Mouse (Mus musculus): ENCODE results near the gene Itih5. TPM values are rescaled to one million over a fixed set of nuclear protein-coding genes. Genes with fewer than 3 reads are reported as not detected.

Gene Itih5
- total and polyA plus RNA-seq, 2 experiments = 4.6 to 7.4 TPM

- no peak overlapping the region for H3K9ac ChIP-seq (ENCODE audit: low read depth, low read length)
- no peaks in the 10 kb centered on the region for H3K36me3 ChIP-seq (ENCODE audit: control insufficient read depth, insufficient read depth, low read length)
- 88% methylated on average over 2 of the region's 2 CpGs for WGBS
- DNase-seq (ENCODE audit: extremely low read depth, low read depth, low spot score) = no peak
- H3K79me2 ChIP-seq (ENCODE audit: control insufficient read depth, insufficient read depth, low read length) = no peaks in the 10 kb centered on the region
- H3K27ac ChIP-seq (replicated peaks; ENCODE audit: insufficient read depth, low read depth, low read length) = no peak overlapping the region
- H3K27me3 ChIP-seq (ENCODE audit: control insufficient read depth, insufficient read depth, low read length) = no peaks in the 10 kb centered on the region
- no peak overlapping the region for H3K4me3 ChIP-seq (ENCODE audit: insufficient read depth, low read depth, low read length)
- H3K4me1 ChIP-seq (ENCODE audit: control insufficient read depth, insufficient read depth, low read length) = no peaks in the 10 kb centered on the region
- TF ChIP-seq CTCF (IDR thresholded peaks at IDR 0.05; ENCODE audit: low read depth, low read length) (no peak), POLR2A (IDR thresholded peaks at IDR 0.05; ENCODE audit: extremely low read depth, insufficient read depth, low read length) (no peak)
Measured at GRCm38 (mm10) chr2:10252016-10252415, 98.6 kb downstream of the Itih5 start.

DNA sequence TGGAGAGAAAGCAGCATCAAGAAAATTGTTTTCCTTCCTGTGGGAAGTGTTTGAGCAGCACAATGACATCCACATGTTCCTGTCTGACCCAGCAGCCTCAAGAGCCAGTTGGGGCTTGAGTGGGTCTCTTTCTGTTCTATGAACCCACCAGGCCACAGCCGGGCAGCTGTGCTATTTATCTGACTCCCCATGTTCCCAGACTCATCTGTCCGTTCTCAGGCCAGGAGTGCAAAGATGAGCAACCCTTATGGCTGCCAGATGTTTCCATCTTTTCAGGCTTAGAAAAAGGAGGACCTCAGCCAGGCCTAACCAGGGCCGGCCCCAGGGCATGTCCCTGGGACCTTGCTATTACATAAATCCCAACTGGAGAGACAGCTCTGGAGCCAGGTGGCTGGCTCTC, 100.0 kb downstream of the Itih5 start:
- H3K36me3 ChIP-seq (ENCODE audit: control insufficient read depth, insufficient read depth, low read length) = no peaks in the 10 kb centered on the region
- no peak overlapping the region for H3K4me3 ChIP-seq (ENCODE audit: insufficient read depth, low read depth, low read length)
- TF ChIP-seq CTCF (IDR thresholded peaks at IDR 0.05; ENCODE audit: low read depth, low read length) (no peak), POLR2A (IDR thresholded peaks at IDR 0.05; ENCODE audit: extremely low read depth, insufficient read depth, low read length) (no peak)
- H3K27ac ChIP-seq (replicated peaks; ENCODE audit: insufficient read depth, low read depth, low read length) = no peak overlapping the region
- no peak overlapping the region for H3K9ac ChIP-seq (ENCODE audit: low read depth, low read length)
- DNase-seq (ENCODE audit: extremely low read depth, low read depth, low spot score) = no peak
- no peaks in the 10 kb centered on the region for H3K27me3 ChIP-seq (ENCODE audit: control insufficient read depth, insufficient read depth, low read length)
- WGBS = 84% methylated on average over 3 of the region's 3 CpGs
- H3K4me1 ChIP-seq (ENCODE audit: control insufficient read depth, insufficient read depth, low read length) = no peaks in the 10 kb centered on the region
- H3K79me2 ChIP-seq (ENCODE audit: control insufficient read depth, insufficient read depth, low read length) = no peaks in the 10 kb centered on the region

GRCm38 (mm10) chr2:10256949-10257348, 103.6 kb downstream of the Itih5 start:
- Histone ChIP-seq H3K4me1 (ENCODE audit: control insufficient read depth, insufficient read depth, low read length) (no peaks in the 10 kb centered on the region), H3K27ac (replicated peaks; ENCODE audit: insufficient read depth, low read depth, low read length) (no peak overlapping the region), H3K79me2 (ENCODE audit: control insufficient read depth, insufficient read depth, low read length) (no peaks in the 10 kb centered on the region), H3K9ac (ENCODE audit: low read depth, low read length) (no peak overlapping the region), H3K36me3 (ENCODE audit: control insufficient read depth, insufficient read depth, low read length) (no peaks in the 10 kb centered on the region), H3K4me3 (ENCODE audit: insufficient read depth, low read depth, low read length) (no peak overlapping the region), H3K27me3 (ENCODE audit: control insufficient read depth, insufficient read depth, low read length) (no peaks in the 10 kb centered on the region)
- no peak for DNase-seq (ENCODE audit: extremely low read depth, low read depth, low spot score)
- WGBS = 74% methylated on average over 5 of the region's 5 CpGs
- peak; percentile 17; the same call in 1 of the 2 replicates for TF ChIP-seq CTCF (IDR thresholded peaks at IDR 0.05; ENCODE audit: low read depth, low read length)
- TF ChIP-seq POLR2A (IDR thresholded peaks at IDR 0.05; ENCODE audit: extremely low read depth, insufficient read depth, low read length) = no peak

- H3K9ac ChIP-seq (ENCODE audit: low read depth, low read length) = no peak overlapping the region
- DNase-seq (ENCODE audit: extremely low read depth, low read depth, low spot score) = no peak
- no peaks in the 10 kb centered on the region for H3K27me3 ChIP-seq (ENCODE audit: control insufficient read depth, insufficient read depth, low read length)
- H3K27ac ChIP-seq (replicated peaks; ENCODE audit: insufficient read depth, low read depth, low read length) = no peak overlapping the region
- H3K4me3 ChIP-seq (ENCODE audit: insufficient read depth, low read depth, low read length) = no peak overlapping the region
- H3K4me1 ChIP-seq (ENCODE audit: control insufficient read depth, insufficient read depth, low read length) = no peaks in the 10 kb centered on the region
- H3K79me2 ChIP-seq (ENCODE audit: control insufficient read depth, insufficient read depth, low read length) = no peaks in the 10 kb centered on the region
- H3K36me3 ChIP-seq (ENCODE audit: control insufficient read depth, insufficient read depth, low read length) = no peaks in the 10 kb centered on the region
- no peak for TF ChIP-seq CTCF (IDR thresholded peaks at IDR 0.05; ENCODE audit: low read depth, low read length)
- TF ChIP-seq POLR2A (IDR thresholded peaks at IDR 0.05; ENCODE audit: extremely low read depth, insufficient read depth, low read length) = no peak
- WGBS = 58% methylated on average over 5 of the region's 5 CpGs
Measured at GRCm38 (mm10) chr2:10258312-10258711, 104.9 kb downstream of the Itih5 start.

- TF ChIP-seq CTCF (IDR thresholded peaks at IDR 0.05; ENCODE audit: low read depth, low read length) (no peak), POLR2A (IDR thresholded peaks at IDR 0.05; ENCODE audit: extremely low read depth, insufficient read depth, low read length) (no peak)
- H3K9ac ChIP-seq (ENCODE audit: low read depth, low read length) = no peak overlapping the region
- no peaks in the 10 kb centered on the region for H3K27me3 ChIP-seq (ENCODE audit: control insufficient read depth, insufficient read depth, low read length)
- H3K36me3 ChIP-seq (ENCODE audit: control insufficient read depth, insufficient read depth, low read length) = no peaks in the 10 kb centered on the region
- no peaks in the 10 kb centered on the region for H3K79me2 ChIP-seq (ENCODE audit: control insufficient read depth, insufficient read depth, low read length)
- DNase-seq (ENCODE audit: extremely low read depth, low read depth, low spot score) = no peak
- 73% methylated on average over 5 of the region's 5 CpGs for WGBS
- H3K27ac ChIP-seq (replicated peaks; ENCODE audit: insufficient read depth, low read depth, low read length) = no peak overlapping the region
- no peak overlapping the region for H3K4me3 ChIP-seq (ENCODE audit: insufficient read depth, low read depth, low read length)
- H3K4me1 ChIP-seq (ENCODE audit: control insufficient read depth, insufficient read depth, low read length) = no peaks in the 10 kb centered on the region
Measured at GRCm38 (mm10) chr2:10260109-10260508, 106.7 kb downstream of the Itih5 start.

- TF ChIP-seq CTCF (IDR thresholded peaks at IDR 0.05; ENCODE audit: low read depth, low read length) (no peak), POLR2A (IDR thresholded peaks at IDR 0.05; ENCODE audit: extremely low read depth, insufficient read depth, low read length) (no peak)
- Histone ChIP-seq H3K36me3 (ENCODE audit: control insufficient read depth, insufficient read depth, low read length) (no peaks in the 10 kb centered on the region), H3K27me3 (ENCODE audit: control insufficient read depth, insufficient read depth, low read length) (no peaks in the 10 kb centered on the region), H3K4me3 (ENCODE audit: insufficient read depth, low read depth, low read length) (no peak overlapping the region), H3K27ac (replicated peaks; ENCODE audit: insufficient read depth, low read depth, low read length) (no peak overlapping the region), H3K4me1 (ENCODE audit: control insufficient read depth, insufficient read depth, low read length) (no peaks in the 10 kb centered on the region), H3K9ac (ENCODE audit: low read depth, low read length) (no peak overlapping the region), H3K79me2 (ENCODE audit: control insufficient read depth, insufficient read depth, low read length) (no peaks in the 10 kb centered on the region)
- no peak for DNase-seq (ENCODE audit: extremely low read depth, low read depth, low spot score)
- 81% methylated on average over 5 of the region's 5 CpGs for WGBS
Measured at GRCm38 (mm10) chr2:10261337-10261736, 108.0 kb downstream of the Itih5 start.
